Mouse (Mus musculus): ENCODE data around the gene Abcc9. TPM values are rescaled to one million over a fixed set of nuclear protein-coding genes. Genes with fewer than 3 reads are reported as not detected.

Abcc9 gene
- polyA plus RNA-seq, 1 experiment from 2014 or later, result 14.7 TPM

GRCm38 (mm10) chr6:142555988-142556387 lies 146.1 kb downstream of the Abcc9 start:
- Histone ChIP-seq H3K27ac (ENCODE audit: low read length) (no peak overlapping the region), H3K4me3 (replicated peaks; ENCODE audit: low read length) (no peak overlapping the region), H3K9me3 (replicated peaks; ENCODE audit: control insufficient read depth, low read length) (no peaks in the 10 kb centered on the region), H3K36me3 (ENCODE audit: control insufficient read depth, insufficient read depth, low read length) (no peaks in the 10 kb centered on the region), H3K4me1 (ENCODE audit: control insufficient read depth, insufficient read depth, low read length) (0 out of 2 replicates have a peak, but pooled peaks cover 1% of the 10 kb centered on the region), H3K27me3 (ENCODE audit: control insufficient read depth, insufficient read depth, low read length) (no peaks in the 10 kb centered on the region), H3K4me2 (ENCODE audit: low read depth, low read length) (no peak overlapping the region), H3K9ac (ENCODE audit: low read length) (no peak overlapping the region)
- no peak for ATAC-seq (ENCODE audit: insufficient read depth, low FRiP score)
- WGBS, result 77% methylated on average over 1 of the region's 1 CpGs

- Histone ChIP-seq H3K36me3 (ENCODE audit: control insufficient read depth, insufficient read depth, low read length) (no peaks in the 10 kb centered on the region), H3K9me3 (replicated peaks; ENCODE audit: control insufficient read depth, low read length) (no peaks in the 10 kb centered on the region), H3K4me2 (ENCODE audit: low read depth, low read length) (no peak overlapping the region), H3K4me1 (ENCODE audit: control insufficient read depth, insufficient read depth, low read length) (0 out of 2 replicates have a peak, but pooled peaks cover 8% of the 10 kb centered on the region), H3K27ac (ENCODE audit: low read length) (peak overlapping the region; percentile 11; the same call in 1 of the 2 replicates), H3K9ac (ENCODE audit: low read length) (no peak overlapping the region), H3K4me3 (replicated peaks; ENCODE audit: low read length) (no peak overlapping the region), H3K27me3 (ENCODE audit: control insufficient read depth, insufficient read depth, low read length) (no peaks in the 10 kb centered on the region)
- 0 out of 2 replicates have a peak, but pooled peaks have one; percentile 37 for ATAC-seq (ENCODE audit: insufficient read depth, low FRiP score)
- WGBS, result 37% methylated on average over 4 of the region's 4 CpGs
These were observed 150.6 kb downstream of the Abcc9 start for GRCm38 (mm10) chr6:142551482-142551881.

- WGBS, result 28% methylated on average over 4 of the region's 4 CpGs
These were observed 151.2 kb downstream of the Abcc9 start for GRCm38 (mm10) chr6:142550871-142551270.

GRCm38 (mm10) chr6:142548377-142548776 lies 153.7 kb downstream of the Abcc9 start:
- H3K36me3 ChIP-seq (ENCODE audit: control insufficient read depth, insufficient read depth, low read length), result no peaks in the 10 kb centered on the region
- no peak overlapping the region for H3K27ac ChIP-seq (ENCODE audit: low read length)
- no peaks in the 10 kb centered on the region for H3K9me3 ChIP-seq (replicated peaks; ENCODE audit: control insufficient read depth, low read length)
- 80% methylated on average over 2 of the region's 2 CpGs for WGBS
- H3K4me1 ChIP-seq (ENCODE audit: control insufficient read depth, insufficient read depth, low read length), result peaks cover 12% of the 10 kb centered on the region; the same call in 1 of the 2 replicates
- no peak overlapping the region for H3K4me2 ChIP-seq (ENCODE audit: low read depth, low read length)
- H3K4me3 ChIP-seq (replicated peaks; ENCODE audit: low read length), result no peak overlapping the region
- H3K27me3 ChIP-seq (ENCODE audit: control insufficient read depth, insufficient read depth, low read length), result no peaks in the 10 kb centered on the region
- no peak overlapping the region for H3K9ac ChIP-seq (ENCODE audit: low read length)
- ATAC-seq (ENCODE audit: insufficient read depth, low FRiP score), result no peak

More at GRCm38 (mm10) chr6:142550871-142551270, 151.2 kb downstream of the Abcc9 start:
- Histone ChIP-seq H3K27me3 (ENCODE audit: control insufficient read depth, insufficient read depth, low read length) (no peaks in the 10 kb centered on the region), H3K9me3 (replicated peaks; ENCODE audit: control insufficient read depth, low read length) (no peaks in the 10 kb centered on the region), H3K36me3 (ENCODE audit: control insufficient read depth, insufficient read depth, low read length) (no peaks in the 10 kb centered on the region), H3K4me3 (replicated peaks; ENCODE audit: low read length) (no peak overlapping the region), H3K4me1 (ENCODE audit: control insufficient read depth, insufficient read depth, low read length) (0 out of 2 replicates have a peak, but pooled peaks cover 8% of the 10 kb centered on the region), H3K27ac (ENCODE audit: low read length) (peak overlapping the region; percentile 71), H3K9ac (ENCODE audit: low read length) (no peak overlapping the region), H3K4me2 (ENCODE audit: low read depth, low read length) (no peak overlapping the region)
- no peak for ATAC-seq (ENCODE audit: insufficient read depth, low FRiP score)

DNA sequence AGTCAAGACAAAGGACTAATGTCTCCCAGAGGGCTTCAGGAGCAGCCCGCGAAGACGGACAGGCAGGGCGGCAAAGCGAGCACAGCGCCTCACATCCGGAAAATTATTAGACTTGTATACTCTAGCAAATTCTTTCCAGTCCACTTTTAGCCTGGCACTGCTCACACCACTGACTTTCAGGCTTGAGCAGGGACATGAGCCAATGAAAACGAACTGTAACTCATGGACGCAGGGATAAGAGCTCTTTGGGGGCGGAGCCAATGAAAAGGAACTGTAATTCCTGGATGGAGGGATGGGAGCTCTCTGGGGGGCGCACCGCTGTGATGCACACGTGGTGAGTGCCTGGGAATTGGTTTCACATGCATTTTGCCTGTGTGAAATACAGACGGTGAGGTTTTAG lies 157.0 kb downstream of the Abcc9 start:
- 0 out of 2 replicates have a peak, but pooled peaks have one; percentile 14 for ATAC-seq (ENCODE audit: insufficient read depth, low FRiP score)
- Histone ChIP-seq H3K27me3 (ENCODE audit: control insufficient read depth, insufficient read depth, low read length) (no peaks in the 10 kb centered on the region), H3K4me2 (ENCODE audit: low read depth, low read length) (0 out of 2 replicates have a peak overlapping the region, but pooled peaks have one; percentile 7), H3K9me3 (replicated peaks; ENCODE audit: control insufficient read depth, low read length) (no peaks in the 10 kb centered on the region), H3K27ac (ENCODE audit: low read length) (peak overlapping the region; percentile 56; the same call in 1 of the 2 replicates), H3K4me1 (ENCODE audit: control insufficient read depth, insufficient read depth, low read length) (peaks cover 6% of the 10 kb centered on the region), H3K36me3 (ENCODE audit: control insufficient read depth, insufficient read depth, low read length) (no peaks in the 10 kb centered on the region), H3K4me3 (replicated peaks; ENCODE audit: low read length) (no peak overlapping the region), H3K9ac (ENCODE audit: low read length) (no peak overlapping the region)
- 47% methylated on average over 14 of the region's 14 CpGs for WGBS

DNA sequence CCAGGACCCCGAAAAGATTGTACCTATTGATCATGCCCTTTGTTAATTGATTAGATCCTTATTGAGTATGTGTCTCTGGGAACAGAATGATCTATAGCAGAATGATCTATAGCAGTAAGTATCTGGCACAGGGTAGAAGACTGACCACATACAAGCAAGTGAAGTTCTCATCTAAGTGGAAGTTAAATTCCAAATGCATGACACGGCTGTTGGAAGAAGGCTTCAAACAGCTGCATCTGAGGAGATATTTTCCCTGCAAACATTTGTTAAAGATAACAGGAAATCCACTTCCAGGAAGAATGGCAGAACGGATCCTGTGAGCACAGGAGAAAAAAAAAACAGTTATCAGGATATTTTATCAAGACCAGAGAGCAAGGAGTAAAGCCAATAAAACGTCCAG lies 158.5 kb downstream of the Abcc9 start:
- H3K9me3 ChIP-seq (replicated peaks; ENCODE audit: control insufficient read depth, low read length), result no peaks in the 10 kb centered on the region
- 45% methylated on average over 4 of the region's 4 CpGs for WGBS
- H3K9ac ChIP-seq (ENCODE audit: low read length), result no peak overlapping the region
- ATAC-seq (ENCODE audit: insufficient read depth, low FRiP score), result no peak
- no peak overlapping the region for H3K4me2 ChIP-seq (ENCODE audit: low read depth, low read length)
- no peaks in the 10 kb centered on the region for H3K36me3 ChIP-seq (ENCODE audit: control insufficient read depth, insufficient read depth, low read length)
- no peaks in the 10 kb centered on the region for H3K27me3 ChIP-seq (ENCODE audit: control insufficient read depth, insufficient read depth, low read length)
- peaks cover 9% of the 10 kb centered on the region for H3K4me1 ChIP-seq (ENCODE audit: control insufficient read depth, insufficient read depth, low read length)
- no peak overlapping the region for H3K4me3 ChIP-seq (replicated peaks; ENCODE audit: low read length)
- peak overlapping the region; percentile 69 for H3K27ac ChIP-seq (ENCODE audit: low read length)

GRCm38 (mm10) chr6:142542800-142543175 lies 159.3 kb downstream of the Abcc9 start:
- Histone ChIP-seq H3K4me2 (ENCODE audit: low read depth, low read length) (no peak overlapping the region), H3K27ac (ENCODE audit: low read length) (peak overlapping the region; percentile 69), H3K9me3 (replicated peaks; ENCODE audit: control insufficient read depth, low read length) (no peaks in the 10 kb centered on the region), H3K9ac (ENCODE audit: low read length) (no peak overlapping the region), H3K4me1 (ENCODE audit: control insufficient read depth, insufficient read depth, low read length) (peaks cover 9% of the 10 kb centered on the region), H3K27me3 (ENCODE audit: control insufficient read depth, insufficient read depth, low read length) (no peaks in the 10 kb centered on the region), H3K36me3 (ENCODE audit: control insufficient read depth, insufficient read depth, low read length) (no peaks in the 10 kb centered on the region), H3K4me3 (replicated peaks; ENCODE audit: low read length) (no peak overlapping the region)
- 48% methylated on average over 6 of the region's 6 CpGs for WGBS
- ATAC-seq (ENCODE audit: insufficient read depth, low FRiP score), result peak; percentile 37; the same call in 1 of the 2 replicates

DNA sequence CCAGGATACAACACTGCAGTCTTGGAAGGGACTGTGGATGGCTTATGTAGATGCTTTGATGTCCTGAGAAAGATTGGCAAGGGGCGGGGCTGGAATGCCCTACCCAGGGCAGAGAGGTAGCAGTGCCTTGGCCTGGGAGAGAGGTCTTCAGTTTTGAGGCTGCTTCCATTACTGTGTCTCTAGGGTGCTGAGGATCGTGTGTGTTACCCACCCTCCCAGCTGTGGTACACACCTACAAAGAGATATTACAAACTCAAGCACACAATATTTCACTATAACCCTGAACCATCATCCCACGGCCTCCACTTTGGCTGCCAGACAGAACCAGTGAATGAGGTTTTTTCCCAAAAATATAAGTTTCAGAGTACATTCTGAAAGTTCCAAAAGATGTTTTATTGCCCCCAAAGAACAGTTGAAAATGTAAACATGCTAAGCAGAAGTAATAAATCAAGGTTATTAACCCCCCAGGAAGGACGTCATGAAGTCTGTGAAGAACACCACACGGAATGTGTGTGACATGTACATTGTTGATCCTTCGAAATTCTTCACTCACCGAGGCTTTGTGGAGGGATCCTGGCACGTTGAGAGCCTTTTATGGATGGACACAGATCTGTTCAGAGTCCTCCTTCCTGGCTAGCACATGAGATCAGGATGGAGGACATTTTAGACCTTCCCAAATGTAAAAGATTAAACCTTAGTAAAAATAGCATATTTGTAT lies 159.9 kb downstream of the Abcc9 start:
- Histone ChIP-seq H3K27me3 (ENCODE audit: control insufficient read depth, insufficient read depth, low read length) (no peaks in the 10 kb centered on the region), H3K9me3 (replicated peaks; ENCODE audit: control insufficient read depth, low read length) (no peaks in the 10 kb centered on the region), H3K9ac (ENCODE audit: low read length) (no peak overlapping the region), H3K4me3 (replicated peaks; ENCODE audit: low read length) (no peak overlapping the region), H3K36me3 (ENCODE audit: control insufficient read depth, insufficient read depth, low read length) (no peaks in the 10 kb centered on the region), H3K4me1 (ENCODE audit: control insufficient read depth, insufficient read depth, low read length) (peaks cover 9% of the 10 kb centered on the region), H3K4me2 (ENCODE audit: low read depth, low read length) (no peak overlapping the region), H3K27ac (ENCODE audit: low read length) (peak overlapping the region; percentile 86)
- WGBS, result 49% methylated on average over 8 of the region's 8 CpGs
- ATAC-seq (ENCODE audit: insufficient read depth, low FRiP score), result peak; percentile 67; the same call in 1 of the 2 replicates

DNA sequence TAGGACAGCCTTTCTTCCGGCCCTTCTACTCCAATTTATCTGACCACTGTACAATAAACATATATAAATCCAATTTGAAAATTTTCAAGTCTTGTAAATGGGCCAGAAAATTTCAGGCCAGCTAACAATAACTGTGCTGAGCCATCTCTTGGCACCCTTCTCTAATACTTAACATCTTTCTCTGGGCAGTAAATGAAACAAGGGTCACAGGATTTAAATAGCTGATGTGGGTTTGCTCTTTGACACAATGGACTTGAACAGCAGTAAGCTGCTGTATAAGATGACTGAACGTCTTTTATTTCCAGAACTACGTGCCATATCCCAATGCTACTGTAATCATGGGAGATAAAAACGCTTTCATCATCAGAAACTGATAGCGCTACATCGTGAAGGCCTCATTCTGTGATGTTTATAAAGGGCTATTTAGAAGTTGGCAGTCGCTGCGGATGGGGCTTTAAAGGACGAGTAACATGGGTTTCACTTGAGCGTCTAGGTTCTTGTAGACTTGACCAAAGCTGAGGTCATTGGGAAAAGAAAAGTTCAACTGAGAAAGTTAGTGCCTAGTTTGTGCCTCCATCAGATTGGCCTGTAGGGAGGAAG lies 161.5 kb downstream of the Abcc9 start:
- Histone ChIP-seq H3K9ac (ENCODE audit: low read length) (no peak overlapping the region), H3K36me3 (ENCODE audit: control insufficient read depth, insufficient read depth, low read length) (no peaks in the 10 kb centered on the region), H3K4me3 (replicated peaks; ENCODE audit: low read length) (no peak overlapping the region), H3K27ac (ENCODE audit: low read length) (peak overlapping the region; percentile 35; the same call in 1 of the 2 replicates), H3K9me3 (replicated peaks; ENCODE audit: control insufficient read depth, low read length) (no peaks in the 10 kb centered on the region), H3K4me2 (ENCODE audit: low read depth, low read length) (no peak overlapping the region), H3K4me1 (ENCODE audit: control insufficient read depth, insufficient read depth, low read length) (peaks cover 9% of the 10 kb centered on the region), H3K27me3 (ENCODE audit: control insufficient read depth, insufficient read depth, low read length) (no peaks in the 10 kb centered on the region)
- 62% methylated on average over 10 of the region's 10 CpGs for WGBS
- no peak for ATAC-seq (ENCODE audit: insufficient read depth, low FRiP score)
